Mouse (Mus musculus) cerebellum, postnatal 4 days (tissue): ENCODE measurements around the gene Shank1.

ENCODE experiments used
- DNase-seq, 2 experiments: peaks; one replicate each; pipeline ENCODE4 v3.0.0; 2022; ENCODE audit warnings: low spot score in 2 of 2, mixed read lengths in 1 of 2

Shank1 gene

DNA sequence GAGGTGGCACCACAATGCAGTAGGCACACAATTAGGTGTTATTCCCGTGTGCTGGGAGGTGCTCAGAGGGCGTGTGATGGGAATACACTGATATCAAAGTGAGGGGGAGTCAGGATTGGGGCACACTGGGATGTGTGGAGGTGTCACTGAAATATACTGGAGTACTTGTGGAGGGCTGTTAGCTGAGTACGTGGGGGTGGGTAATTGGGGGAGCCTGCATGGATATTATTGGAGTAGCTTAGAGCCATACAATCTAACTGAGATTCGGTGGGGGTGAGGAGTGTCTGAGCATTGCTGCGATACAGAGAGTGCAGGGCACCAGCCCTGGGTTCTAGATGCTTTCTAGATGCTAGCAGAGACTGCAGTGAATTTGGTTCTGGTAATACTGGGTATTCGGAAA is 30.2 kb downstream of the Shank1 start:
- no peak for DNase-seq

DNA sequence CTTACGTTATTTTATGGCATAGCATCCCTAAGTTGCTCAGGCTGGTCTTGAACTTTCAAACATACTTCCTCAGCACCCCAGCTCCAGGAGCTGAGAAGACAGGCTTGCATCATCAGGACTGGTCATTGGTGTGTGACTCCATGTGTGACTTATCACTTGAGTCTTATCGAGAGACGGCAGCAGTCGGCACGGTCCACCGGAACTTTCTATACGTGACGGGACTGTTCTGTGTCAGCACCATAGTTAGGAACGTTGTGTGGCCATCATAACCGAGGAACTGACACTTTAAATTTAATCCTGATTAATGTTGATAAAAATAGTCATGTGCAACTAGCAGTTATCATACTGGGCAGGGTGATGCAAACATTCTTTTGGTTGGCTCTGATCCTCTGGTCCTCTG is 31.1 kb downstream of the Shank1 start:
- no peak for DNase-seq

DNA sequence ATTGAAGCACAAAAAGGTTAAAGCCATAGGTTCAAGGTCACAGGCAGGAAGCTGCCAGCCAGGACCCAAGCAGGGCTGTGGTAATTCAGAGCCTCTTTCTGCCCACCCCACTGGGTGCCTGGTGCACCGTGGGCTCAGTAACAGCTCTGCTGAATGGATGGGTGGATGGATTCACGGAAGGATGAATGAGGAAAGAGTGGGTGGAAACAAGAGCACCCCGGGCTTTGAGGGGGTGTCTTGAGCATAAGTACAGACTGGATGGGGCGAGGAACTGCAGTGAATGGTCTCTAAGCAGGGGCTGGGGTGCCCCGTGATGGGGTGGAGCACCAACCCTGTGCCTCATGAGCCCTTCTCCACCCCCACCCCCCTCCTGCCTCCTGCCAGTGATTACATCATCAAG is 31.7 kb downstream of the Shank1 start:
- DNase-seq = no peak

- no peak for DNase-seq
These were observed 33.5 kb downstream of the Shank1 start for GRCm38 (mm10) chr7:44343459-44344015.

GRCm38 (mm10) chr7:44344622-44345021 is 34.6 kb downstream of the Shank1 start:
- DNase-seq = no peak

- no peak for DNase-seq
These were observed 39.0 kb downstream of the Shank1 start for GRCm38 (mm10) chr7:44349043-44349442.

GRCm38 (mm10) chr7:44350957-44351711 is 41.1 kb downstream of the Shank1 start:
- DNase-seq = peak in 1 of 2 experiments; percentile 83

- no peak for DNase-seq
These were observed 42.1 kb downstream of the Shank1 start for GRCm38 (mm10) chr7:44351881-44352749.

DNA sequence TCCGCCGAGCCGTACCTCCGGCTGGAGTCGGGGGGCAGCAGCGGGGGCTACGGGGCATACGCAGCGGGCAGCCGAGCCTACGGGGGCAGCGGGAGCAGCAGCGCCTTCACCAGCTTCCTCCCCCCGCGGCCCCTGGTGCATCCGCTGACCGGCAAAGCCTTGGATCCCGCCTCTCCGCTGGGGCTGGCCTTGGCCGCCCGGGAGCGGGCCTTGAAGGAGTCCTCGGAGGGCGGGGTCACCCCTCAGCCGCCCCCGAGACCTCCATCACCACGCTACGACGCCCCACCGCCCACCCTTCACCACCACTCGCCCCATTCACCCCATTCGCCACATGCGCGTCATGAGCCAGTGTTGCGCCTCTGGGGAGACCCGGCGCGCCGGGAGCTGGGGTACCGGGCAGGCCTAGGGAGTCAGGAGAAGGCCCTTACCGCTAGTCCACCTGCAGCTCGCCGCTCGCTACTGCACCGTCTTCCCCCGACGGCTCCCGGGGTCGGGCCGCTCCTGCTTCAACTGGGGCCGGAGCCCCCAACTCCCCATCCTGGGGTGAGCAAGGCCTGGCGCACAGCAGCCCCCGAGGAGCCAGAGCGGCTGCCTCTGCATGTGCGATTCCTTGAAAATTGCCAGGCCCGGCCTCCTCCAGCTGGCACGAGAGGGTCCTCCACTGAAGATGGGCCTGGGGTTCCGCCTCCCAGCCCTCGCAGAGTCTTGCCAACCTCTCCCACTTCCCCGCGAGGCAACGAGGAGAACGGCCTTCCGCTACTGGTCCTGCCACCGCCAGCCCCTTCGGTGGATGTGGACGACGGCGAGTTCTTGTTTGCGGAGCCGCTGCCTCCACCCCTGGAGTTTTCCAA is 42.9 kb downstream of the Shank1 start:
- no peak for DNase-seq

DNA sequence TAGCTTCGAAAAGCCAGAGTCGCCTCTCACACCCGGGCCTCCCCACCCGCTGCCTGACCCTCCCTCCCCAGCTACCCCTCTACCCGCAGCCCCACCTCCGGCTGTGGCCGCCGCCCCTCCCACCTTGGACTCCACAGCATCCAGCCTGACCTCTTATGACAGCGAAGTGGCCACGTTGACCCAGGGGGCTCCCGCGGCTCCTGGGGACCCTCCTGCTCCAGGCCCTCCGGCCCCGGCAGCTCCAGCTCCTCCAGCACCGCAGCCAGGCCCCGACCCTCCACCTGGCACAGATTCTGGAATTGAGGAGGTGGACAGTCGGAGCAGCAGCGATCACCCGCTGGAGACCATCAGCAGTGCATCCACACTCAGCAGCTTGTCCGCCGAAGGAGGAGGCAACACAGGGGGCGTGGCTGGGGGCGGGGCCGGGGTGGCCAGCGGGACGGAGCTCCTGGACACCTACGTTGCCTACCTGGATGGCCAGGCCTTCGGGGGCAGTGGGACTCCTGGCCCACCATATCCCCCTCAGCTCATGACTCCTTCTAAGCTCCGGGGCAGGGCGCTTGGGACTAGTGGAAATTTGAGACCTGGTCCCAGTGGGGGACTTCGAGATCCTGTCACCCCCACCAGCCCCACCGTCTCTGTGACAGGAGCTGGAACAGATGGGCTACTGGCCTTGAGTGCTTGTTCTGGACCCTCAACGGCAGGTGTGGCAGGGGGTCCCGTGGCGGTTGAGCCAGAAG is 43.7 kb downstream of the Shank1 start:
- no peak for DNase-seq

GRCm38 (mm10) chr7:44355411-44355810 is 45.4 kb downstream of the Shank1 start:
- no peak for DNase-seq

DNA sequence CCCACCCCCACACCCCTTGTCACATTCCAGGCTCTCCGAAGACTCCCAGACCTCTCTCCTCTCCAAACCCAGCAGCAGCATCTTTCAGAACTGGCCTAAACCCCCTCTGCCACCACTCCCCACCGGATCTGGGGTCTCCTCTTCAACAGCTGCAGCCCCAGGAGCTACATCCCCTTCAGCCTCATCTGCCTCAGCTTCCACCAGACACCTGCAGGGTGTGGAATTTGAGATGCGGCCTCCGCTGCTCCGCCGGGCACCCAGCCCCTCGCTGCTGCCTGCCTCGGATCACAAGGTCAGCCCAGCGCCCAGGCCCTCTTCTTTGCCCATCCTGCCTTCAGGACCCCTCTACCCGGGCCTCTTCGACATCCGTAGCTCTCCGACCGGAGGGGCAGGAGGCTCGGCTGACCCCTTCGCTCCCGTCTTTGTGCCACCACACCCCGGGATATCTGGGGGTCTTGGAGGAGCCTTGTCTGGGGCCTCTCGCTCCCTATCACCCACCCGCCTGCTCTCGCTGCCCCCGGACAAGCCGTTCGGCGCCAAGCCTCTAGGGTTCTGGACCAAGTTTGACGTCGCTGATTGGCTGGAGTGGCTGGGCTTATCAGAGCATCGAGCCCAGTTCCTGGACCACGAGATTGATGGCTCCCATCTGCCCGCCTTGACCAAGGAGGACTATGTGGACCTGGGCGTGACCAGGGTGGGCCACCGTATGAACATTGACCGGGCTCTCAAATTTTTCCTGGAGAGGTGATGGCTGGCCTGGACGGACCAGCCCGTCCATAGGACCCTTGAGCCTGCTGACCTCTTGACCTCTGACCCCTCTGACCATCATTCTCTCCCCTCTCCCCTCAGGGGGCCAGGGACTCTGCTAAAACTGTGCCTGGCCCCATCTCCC is 46.8 kb downstream of the Shank1 start:
- DNase-seq = no peak

GRCm38 (mm10) chr7:44357531-44357930 is 47.5 kb downstream of the Shank1 start:
- no peak for DNase-seq

- no peak for DNase-seq
These were observed 48.0 kb downstream of the Shank1 start for GRCm38 (mm10) chr7:44358012-44358411.

- peak in 1 of 2 experiments; percentile 52 for DNase-seq
These were observed 49.0 kb downstream of the Shank1 start for GRCm38 (mm10) chr7:44358886-44359654.

DNA sequence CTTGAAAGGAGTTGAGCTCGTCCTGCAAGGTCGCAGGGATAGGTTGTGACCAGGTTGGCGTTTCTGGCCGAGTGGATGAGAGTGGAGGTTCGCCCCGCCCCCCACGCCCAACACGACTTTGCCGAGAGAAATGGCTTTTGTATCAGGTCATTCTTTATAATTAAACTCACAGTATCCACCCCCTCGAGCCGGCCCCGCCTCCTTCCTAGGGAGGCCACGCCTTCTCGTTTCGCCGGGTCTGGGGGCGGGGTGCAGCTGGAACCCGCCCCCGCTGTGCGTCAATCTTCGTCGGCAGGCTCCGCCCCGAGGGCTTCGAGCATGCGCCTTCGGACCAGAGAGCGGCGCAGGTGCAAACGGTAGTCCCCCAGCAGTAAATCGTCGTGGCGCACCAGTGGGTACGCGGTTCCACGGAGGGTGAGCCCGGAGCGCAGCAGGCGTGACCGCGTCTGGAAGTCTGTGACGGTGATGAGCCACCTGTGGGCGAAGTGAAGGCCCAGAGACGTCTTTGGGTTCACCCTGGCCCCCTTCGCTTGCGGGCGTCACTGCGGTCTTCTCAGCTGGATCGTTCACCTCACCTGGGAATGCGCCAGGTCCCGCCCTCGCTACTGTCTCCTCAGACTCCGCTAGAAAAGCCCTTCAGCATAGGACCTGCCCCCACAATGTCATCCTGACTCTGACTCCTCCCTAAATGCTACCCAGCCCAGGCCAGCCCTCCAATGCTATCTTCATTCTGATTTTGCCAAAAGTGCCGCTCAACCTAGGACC is 50.0 kb downstream of the Shank1 start:
- peak; percentile 88 to 93 for DNase-seq

DNA sequence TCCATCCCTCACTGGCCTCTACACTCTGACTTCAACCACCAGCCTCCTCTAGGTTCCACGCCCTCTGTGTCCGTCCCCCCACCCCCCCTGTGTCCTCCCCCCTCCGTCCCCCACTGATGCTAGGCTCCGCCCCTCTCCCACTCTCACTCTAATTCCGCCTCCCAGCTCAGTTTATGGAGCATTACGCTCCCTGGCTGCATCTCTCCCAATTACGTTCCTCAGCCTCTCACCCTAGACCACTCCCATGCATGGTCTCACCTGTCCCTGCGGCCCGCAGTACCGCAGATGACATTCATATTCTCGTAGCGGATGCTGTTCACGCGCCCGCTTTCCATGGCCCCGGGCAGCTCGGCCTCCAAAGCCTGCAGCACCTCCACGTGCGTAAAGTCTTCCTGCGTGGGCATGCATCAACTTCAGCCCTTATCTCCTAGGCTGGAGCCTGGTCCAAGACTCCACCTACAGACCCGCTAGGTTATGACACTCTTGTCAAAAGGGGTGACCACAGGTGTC is 50.8 kb downstream of the Shank1 start:
- DNase-seq = no peak

DNA sequence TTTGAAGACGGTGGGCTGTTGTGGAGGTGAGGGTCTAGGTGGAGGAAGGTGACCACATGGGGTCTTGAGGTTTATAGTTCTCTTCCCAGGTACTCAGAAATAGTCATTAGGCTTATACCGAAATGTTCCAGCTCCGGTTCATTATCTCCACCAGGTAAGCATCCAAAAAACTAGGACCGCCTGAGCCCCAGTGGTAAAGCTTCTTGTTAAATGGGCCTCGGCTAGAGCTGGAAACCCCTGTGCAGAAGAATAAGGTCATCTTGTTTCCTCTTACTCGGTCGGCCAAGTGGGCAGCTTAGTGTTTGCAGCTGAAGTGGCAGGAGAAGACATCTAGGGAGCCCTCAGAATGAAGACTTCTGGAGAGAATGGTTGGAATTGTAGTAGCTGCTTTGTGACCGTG is 62.6 kb downstream of the Shank1 start:
- no peak for DNase-seq
